Mouse (Mus musculus) erythroblast, embryonic 14.5 days (primary cell): ENCODE results near the gene Fkbp11.

Source experiments
- GATA1 ChIP-seq: IDR thresholded peaks from 2 replicates; pipeline ENCODE4 v1.6.1; 2012; ENCODE audit warnings: low read length, inconsistent platforms, mixed read lengths
- TAL1 ChIP-seq: IDR thresholded peaks from 3 replicates; pipeline ENCODE4 v1.6.1; 2012; ENCODE audit warnings: low read length, inconsistent platforms, mixed read lengths

GRCm38 (mm10) chr15:98740219-98740618 lies 12.2 kb upstream of the Fkbp11 start:
- TF ChIP-seq GATA1 (no peak), TAL1 (no peak)
